Mouse (Mus musculus) testis, adult 2 months (tissue): ENCODE measurements at regions not wholly inside any gene's neighbourhood (a gene's known extent, or its start where the extent isn't known, plus 50 kb on each side); places are given as distances from the start of the nearest gene placed in this dataset.

ENCODE experiments used
- H3K27ac ChIP-seq: fragments of 200-500 bp; 2 replicates; pipeline ENCODE4 v1.5.1; 2012; ENCODE audit warnings: low read depth, low read length; ENCODE audit not compliant: control insufficient read depth, insufficient read depth
- H3K27me3 ChIP-seq: fragments of 200-500 bp; 2 replicates; pipeline ENCODE4 v1.6.1; 2012; ENCODE audit warnings: mild to moderate bottlenecking, low read length, moderate library complexity; ENCODE audit not compliant: control insufficient read depth, insufficient read depth
- H3K36me3 ChIP-seq: fragments of 200-500 bp; 2 replicates; pipeline ENCODE4 v1.6.1; 2012; ENCODE audit warnings: mild to moderate bottlenecking, low read length; ENCODE audit not compliant: control insufficient read depth, insufficient read depth
- H3K4me1 ChIP-seq: fragments of 200-500 bp; 2 replicates; pipeline ENCODE4 v1.6.1; 2012; ENCODE audit warnings: low read length; ENCODE audit not compliant: control insufficient read depth, insufficient read depth
- H3K4me3 ChIP-seq: fragments of 200-500 bp; 2 replicates; pipeline ENCODE4 v1.5.1; 2012; ENCODE audit warnings: low read depth, mild to moderate bottlenecking, low read length, moderate library complexity, mixed read lengths; ENCODE audit not compliant: control insufficient read depth
- CTCF ChIP-seq: fragments of 200-500 bp; IDR thresholded peaks from 2 replicates; pipeline ENCODE4 v1.5.1; 2012; ENCODE audit warnings: low read depth, mild to moderate bottlenecking, inconsistent platforms, low read length, moderate library complexity; ENCODE audit not compliant: control insufficient read depth, insufficient read depth, insufficient replicate concordance
- POLR2A ChIP-seq: fragments of 200-500 bp; IDR thresholded peaks from 2 replicates; pipeline ENCODE4 v1.6.1; 2012; ENCODE audit warnings: low read depth, mild to moderate bottlenecking, inconsistent platforms, low read length, moderate library complexity; ENCODE audit not compliant: control insufficient read depth

DNA sequence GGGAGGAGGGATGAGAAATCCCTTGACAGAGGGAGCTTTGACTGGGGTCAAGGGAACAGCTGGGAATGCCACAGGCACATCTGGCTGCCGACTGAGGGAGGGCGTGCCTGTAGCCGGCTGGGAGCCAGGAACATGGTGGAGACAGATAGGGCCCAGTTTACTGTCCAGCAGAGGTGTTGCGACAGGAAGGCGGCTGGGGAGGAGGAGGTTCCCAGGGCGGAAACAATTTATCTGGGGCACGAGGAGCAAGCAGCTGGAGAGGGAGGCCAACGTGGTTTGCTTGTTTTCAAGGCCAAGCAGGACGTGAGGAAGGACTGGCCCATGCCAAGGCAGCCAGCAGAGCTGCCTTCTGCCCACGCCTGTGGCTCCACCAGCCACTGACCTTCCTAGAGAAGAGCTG is 208.0 kb downstream of the Cyp26b1 start:
- TF ChIP-seq CTCF (no peak), POLR2A (no peak)

GRCm38 (mm10) chr6:84383718-84384117 is 210.0 kb downstream of the Cyp26b1 start:
- Histone ChIP-seq H3K4me3 (no peak overlapping the region), H3K4me1 (peaks cover 4% of the 10 kb centered on the region; the same call in 1 of the 2 replicates), H3K27me3 (no peaks in the 10 kb centered on the region), H3K27ac (no peak overlapping the region), H3K36me3 (no peaks in the 10 kb centered on the region)
- no peak for TF ChIP-seq CTCF
- TF ChIP-seq POLR2A = no peak

More for the DNA sequence above, 208.0 kb downstream of the Cyp26b1 start:
- H3K4me1 ChIP-seq = peaks cover 4% of the 10 kb centered on the region; the same call in 1 of the 2 replicates
- H3K27ac ChIP-seq = peak overlapping the region; percentile 61
- no peak overlapping the region for H3K4me3 ChIP-seq
- no peaks in the 10 kb centered on the region for H3K36me3 ChIP-seq
- no peaks in the 10 kb centered on the region for H3K27me3 ChIP-seq

DNA sequence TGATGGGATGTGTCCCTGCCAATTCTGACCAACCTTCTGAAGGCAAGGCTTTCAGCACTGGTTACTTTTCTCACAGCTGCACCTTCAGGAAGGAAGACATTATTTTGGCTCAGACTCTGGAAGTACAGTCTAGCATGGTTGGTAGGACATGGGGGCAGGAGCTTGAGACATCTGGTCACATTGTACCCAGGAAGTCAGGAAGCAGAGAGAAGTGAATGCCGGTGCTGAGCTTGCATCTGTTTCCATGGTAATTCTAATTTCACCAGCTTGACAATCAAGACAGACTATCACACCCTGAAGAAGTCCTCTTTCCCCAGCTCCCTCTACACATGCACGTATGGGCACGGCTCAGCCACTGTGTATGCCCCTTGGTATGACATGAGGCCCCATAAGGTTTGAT is 210.6 kb downstream of the Cyp26b1 start:
- Histone ChIP-seq H3K36me3 (no peaks in the 10 kb centered on the region), H3K4me1 (peaks cover 4% of the 10 kb centered on the region; the same call in 1 of the 2 replicates), H3K4me3 (no peak overlapping the region), H3K27ac (no peak overlapping the region), H3K27me3 (no peaks in the 10 kb centered on the region)
- TF ChIP-seq CTCF (no peak), POLR2A (no peak)

GRCm38 (mm10) chr6:84381571-84381970 is 212.1 kb downstream of the Cyp26b1 start:
- Histone ChIP-seq H3K4me3 (no peak overlapping the region), H3K27ac (no peak overlapping the region), H3K27me3 (no peaks in the 10 kb centered on the region), H3K4me1 (peaks cover 4% of the 10 kb centered on the region; the same call in 1 of the 2 replicates), H3K36me3 (no peaks in the 10 kb centered on the region)
- TF ChIP-seq CTCF (no peak), POLR2A (no peak)

DNA sequence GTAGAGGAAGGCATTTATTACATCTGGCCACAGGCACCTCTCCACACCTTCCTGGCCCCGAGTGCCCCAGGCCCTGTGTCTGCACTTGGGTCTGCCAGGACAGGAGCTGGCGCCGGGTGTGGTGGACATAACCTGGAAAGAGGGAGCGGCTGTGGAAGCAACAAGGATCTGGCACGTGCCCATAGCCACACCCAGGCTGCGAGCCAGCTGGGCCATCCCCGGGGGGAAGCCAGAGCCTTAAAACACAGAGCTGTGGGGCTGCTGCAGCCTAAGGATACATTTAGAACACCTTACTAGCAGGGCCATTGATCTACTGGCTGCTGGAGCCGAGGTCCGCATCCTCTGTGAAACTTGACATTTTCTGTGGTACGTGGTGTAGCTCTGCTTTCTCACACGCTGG is 217.0 kb downstream of the Cyp26b1 start:
- H3K4me3 ChIP-seq = no peak overlapping the region
- no peak for TF ChIP-seq POLR2A
- no peak for TF ChIP-seq CTCF
- H3K4me1 ChIP-seq = peaks cover 2% of the 10 kb centered on the region
- no peak overlapping the region for H3K27ac ChIP-seq
- H3K36me3 ChIP-seq = no peaks in the 10 kb centered on the region
- H3K27me3 ChIP-seq = no peaks in the 10 kb centered on the region

GRCm38 (mm10) chr6:84375498-84375897 is 218.2 kb downstream of the Cyp26b1 start:
- H3K27me3 ChIP-seq = no peaks in the 10 kb centered on the region
- peak overlapping the region; percentile 43; the same call in 1 of the 2 replicates for H3K27ac ChIP-seq
- no peaks in the 10 kb centered on the region for H3K36me3 ChIP-seq
- H3K4me3 ChIP-seq = no peak overlapping the region
- TF ChIP-seq CTCF = peak; percentile 86; the same call in 1 of the 2 replicates
- TF ChIP-seq POLR2A = no peak
- H3K4me1 ChIP-seq = peaks cover 2% of the 10 kb centered on the region

DNA sequence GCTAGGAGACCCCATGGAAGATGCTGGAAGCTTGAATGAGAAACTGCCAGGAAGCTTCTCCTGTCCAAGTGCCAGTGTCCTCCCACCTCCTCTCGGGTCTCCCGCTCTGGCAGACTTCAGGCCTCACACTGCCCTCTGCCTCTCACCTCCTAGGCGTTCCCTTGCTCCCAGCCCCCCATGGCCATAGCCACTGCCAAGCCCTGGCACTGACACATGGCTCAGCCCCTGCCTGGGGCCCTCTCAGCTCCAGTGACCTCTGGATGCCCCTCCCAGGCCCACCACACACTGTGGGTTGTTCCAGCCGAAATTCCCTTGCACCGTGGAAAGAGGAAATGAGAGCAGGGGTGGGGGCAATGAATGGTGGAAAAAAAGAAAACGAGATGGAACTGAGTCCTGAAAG is 227.3 kb downstream of the Cyp26b1 start:
- TF ChIP-seq POLR2A (no peak), CTCF (no peak)
- Histone ChIP-seq H3K27me3 (no peaks in the 10 kb centered on the region), H3K27ac (no peak overlapping the region), H3K4me3 (no peak overlapping the region), H3K4me1 (no peaks in the 10 kb centered on the region), H3K36me3 (no peaks in the 10 kb centered on the region)

DNA sequence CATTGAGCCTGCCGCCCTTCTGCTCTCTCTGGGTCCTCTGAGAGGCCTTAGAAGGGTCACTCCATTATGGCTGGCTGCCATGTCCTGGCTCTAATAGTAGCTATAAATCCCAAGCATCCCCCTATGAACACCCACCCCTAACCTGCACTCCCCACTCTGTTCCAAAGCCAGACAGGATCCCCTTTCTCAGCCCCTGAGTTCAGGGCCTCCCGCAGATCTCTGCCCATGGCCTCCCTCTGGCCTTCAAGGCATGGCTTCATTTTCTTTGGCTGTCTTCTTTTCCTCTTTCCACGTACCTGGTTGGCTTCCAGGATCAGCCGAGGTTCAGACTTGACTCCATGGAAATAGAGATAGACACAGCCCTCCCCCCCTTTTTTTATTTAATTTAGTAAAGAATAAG is 227.8 kb downstream of the Cyp26b1 start:
- Histone ChIP-seq H3K27ac (no peak overlapping the region), H3K4me3 (no peak overlapping the region), H3K36me3 (no peaks in the 10 kb centered on the region), H3K4me1 (no peaks in the 10 kb centered on the region), H3K27me3 (no peaks in the 10 kb centered on the region)
- TF ChIP-seq POLR2A (no peak), CTCF (no peak)
